Mouse (Mus musculus): ENCODE measurements around the gene Glb1.

Glb1 gene

DNA sequence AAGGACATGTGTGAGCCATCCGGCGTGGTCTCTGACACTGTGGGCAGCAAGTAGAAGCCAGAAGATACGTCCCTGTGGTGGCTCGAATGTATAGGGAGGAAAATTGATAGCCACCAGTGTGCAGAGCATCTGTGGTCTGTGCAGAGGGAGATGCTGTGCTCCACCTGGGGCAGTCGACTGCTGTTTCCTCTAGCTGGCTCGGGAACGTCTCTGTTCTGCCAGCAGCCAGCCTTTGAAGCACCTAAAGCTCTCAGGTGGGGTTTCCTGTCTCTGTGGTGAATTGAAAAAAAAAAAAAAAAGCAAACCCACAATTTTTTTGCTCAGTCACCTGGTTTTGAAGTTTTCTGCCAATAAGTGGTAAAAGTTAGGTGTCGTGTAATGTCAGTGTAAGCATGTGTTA lies 42.5 kb downstream of the Glb1 start:
- no peak for DNase-seq (ENCODE audit: low spot score)

DNA sequence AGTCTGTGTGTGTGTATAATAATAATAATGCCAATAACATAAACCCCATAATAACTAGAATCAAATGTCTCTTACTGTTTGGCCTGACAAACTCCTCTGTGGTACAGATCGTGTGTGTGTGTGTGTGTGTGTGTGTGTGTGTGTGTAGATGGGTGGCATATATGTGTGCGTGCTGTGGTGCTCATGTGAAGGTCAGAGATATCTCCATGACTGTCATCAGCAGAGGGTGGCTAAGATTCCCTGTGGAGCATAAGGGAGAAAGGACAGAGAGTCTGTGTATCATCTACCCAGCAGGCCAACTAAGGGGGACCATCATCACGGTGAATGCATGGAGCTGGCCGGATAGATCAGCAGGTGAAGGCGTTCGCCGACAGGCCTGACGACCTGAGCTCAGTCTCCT lies 46.0 kb downstream of the Glb1 start:
- DNase-seq (ENCODE audit: low spot score): no peak

DNA sequence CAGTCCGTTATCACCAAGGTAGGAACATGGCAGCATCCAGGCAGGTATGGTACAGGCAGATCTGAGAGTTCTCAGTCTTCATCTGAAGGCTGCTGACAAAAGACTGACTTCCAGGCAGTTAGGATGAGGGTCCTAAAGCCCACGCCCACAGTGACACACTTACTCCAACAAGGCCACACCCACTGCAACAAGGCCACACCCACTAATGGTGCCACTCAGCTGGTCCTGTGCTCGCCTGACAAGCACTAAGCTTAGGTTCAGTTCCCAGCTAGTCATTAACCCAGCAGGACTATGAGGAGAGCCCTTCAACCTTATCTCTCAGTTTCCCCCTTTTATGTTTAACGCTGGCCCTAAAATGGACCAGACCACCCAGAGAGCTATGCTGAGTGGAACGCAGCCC lies 47.8 kb downstream of the Glb1 start:
- no peak for DNase-seq (ENCODE audit: low spot score)

DNA sequence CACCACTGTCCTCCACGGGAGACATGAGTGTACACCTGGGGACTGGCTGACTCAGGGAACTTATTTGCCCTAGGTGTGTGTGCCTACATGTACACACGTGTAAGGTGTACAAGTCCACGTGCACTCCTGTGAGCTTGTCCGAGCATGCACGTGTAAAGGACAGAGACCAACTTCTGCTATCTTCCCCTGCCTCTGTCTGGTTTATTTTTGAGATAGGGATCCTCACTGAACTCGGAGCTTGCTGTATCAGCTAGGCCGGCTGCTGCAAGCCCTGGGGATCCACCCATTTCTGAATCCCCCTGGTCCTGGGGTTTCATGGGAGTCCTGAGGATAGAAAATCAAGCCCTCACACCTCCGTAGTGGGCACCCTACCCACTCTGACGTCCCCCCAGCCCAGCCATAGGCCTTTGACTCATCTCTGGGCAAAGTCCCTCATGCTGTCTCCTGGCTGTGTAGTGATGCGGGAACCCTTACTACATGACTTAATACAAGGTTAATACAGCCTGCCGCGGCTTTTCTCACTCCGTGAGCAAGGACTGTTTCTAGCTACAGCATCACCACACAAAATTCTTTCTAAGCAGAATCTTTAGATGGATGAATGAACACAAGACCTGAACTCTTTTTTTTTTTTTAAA lies 48.4 kb downstream of the Glb1 start:
- DNase-seq (ENCODE audit: low spot score): no peak

DNA sequence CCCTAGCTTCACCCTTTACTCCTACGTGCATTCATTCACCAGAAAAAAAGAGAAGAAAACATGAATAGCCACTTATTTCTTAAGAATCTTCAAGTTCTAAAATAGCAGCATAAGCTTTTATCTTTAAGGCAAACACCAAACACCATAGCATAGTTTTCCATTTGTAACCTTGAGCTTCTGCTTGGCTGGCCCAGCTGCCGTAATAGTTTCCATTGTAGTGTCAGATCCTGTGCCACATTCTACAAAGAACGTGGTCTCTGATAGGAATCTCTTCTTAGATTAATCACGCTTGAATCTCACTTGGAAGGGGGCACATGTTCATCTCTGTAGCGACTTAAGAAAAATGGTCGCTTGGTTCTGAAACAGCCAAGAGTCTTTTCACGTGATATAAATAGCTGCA lies 50.7 kb downstream of the Glb1 start:
- DNase-seq (ENCODE audit: low spot score): no peak

DNA sequence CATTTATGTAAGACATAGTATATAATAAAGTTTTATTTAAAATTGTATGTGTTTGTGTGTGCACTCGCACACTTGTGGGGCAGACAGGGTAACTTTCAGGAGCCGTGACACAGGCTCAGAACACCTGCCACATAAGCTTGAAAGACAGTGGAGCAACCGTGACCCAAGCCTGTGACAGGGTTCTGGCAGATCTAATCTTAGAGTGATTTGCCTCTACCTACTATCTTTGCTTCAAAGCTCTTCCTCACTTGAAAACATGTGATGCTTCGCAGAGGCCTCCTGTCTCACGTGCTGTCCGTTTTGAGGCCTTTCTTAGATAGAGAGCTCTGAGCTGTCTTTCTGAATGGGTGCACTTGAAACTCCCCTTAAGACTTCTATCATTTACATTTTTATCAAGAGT lies 51.5 kb downstream of the Glb1 start:
- no peak for DNase-seq (ENCODE audit: low spot score)

DNA sequence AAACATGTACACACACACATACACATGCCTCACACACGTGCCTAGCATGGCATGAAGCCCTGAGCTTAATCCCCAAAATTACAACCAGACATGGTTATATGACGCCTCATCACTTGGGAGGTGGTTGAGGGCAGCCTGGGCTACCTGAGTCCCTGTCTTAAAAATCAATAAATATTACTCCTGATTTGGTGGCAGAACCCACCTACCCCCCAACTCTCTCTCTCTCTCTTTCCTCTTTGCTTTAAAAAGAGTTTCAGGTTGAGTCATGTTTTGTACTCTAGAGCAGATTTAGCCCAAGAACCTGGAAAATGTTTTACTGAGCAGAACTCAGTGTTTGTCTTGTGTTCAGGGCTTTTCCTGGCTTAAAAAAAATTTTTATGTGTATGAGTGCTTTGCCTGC lies 54.5 kb downstream of the Glb1 start:
- DNase-seq (ENCODE audit: low spot score): no peak

DNA sequence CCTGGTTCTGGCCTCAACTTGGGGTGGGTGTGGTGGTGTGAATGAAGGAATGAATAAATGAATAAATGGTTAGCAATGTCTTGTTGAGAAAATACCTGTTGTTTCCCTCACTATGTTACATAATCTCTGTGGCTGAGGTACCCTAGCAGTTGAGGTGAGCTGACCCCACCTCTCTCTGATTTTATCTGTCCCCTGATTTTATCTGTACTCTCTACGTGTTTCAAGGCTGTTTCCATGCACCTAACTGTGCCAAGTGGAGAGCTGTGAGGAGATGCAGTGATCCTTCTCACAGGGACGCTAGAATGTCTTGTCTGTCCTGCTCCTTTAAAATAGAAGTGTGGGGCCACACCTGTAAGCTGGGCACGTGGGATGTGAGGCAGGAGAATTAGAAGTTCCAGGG lies 57.6 kb downstream of the Glb1 start:
- DNase-seq (ENCODE audit: low spot score): no peak

DNA sequence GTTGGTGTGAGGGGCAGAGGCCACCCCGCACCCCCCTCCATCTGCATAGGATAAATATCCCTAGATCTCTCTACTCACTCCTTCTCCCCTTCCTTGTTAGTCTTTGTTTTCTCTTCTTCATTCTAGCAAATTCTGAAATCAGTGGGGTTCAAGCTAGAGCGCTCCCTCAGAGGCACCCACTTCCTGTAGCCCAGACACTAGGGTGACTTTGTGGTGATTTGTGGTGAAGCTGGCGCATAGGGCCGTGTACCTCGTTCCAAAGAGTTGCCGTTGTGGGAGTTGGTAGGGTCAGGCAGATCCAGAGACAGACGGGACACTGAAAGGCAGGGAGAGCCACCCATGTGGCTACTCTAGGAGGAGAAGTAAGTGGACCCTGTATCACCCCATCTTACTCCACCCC lies 61.7 kb downstream of the Glb1 start:
- no peak for DNase-seq (ENCODE audit: low spot score)

DNA sequence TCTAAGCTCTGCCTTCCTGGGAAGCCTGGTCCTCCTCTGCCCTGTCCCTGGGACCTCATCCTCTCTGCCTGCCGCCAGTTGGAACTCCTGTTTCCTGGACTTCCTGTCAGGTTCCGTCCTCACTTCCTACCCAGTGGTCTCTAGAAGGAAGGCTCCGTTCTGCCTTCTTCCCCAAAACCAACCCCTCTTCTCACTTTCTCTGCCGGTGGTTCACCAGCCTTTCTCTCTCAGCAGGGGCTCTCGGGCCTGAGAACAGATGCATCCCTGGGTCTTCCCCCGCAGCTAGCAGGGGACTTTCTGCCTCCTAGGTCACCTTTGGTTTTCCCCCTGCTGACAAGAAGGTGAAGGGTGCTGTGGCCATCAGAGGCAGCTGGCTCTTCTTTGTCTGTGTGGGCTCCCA lies 64.6 kb downstream of the Glb1 start:
- no peak for DNase-seq (ENCODE audit: low spot score)

DNA sequence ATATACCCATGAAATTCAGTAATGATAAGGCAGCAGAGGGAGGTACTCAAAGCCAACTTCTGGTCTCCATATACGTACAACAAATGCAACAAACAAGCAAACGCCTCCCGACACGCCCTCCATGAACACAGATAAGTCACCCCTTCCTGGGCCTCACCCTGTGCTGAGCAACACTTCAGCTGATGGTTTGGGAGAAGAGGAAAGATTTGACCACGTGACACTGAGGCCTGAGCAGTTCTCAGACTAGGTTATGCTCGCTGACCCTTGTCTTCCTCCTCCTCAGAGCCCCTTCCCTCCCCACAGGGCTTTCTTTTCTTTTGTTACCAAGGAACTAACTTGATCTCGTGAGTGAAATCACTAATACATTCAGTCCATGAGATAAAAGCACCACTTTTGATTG lies 66.0 kb downstream of the Glb1 start:
- DNase-seq (ENCODE audit: low spot score): no peak

DNA sequence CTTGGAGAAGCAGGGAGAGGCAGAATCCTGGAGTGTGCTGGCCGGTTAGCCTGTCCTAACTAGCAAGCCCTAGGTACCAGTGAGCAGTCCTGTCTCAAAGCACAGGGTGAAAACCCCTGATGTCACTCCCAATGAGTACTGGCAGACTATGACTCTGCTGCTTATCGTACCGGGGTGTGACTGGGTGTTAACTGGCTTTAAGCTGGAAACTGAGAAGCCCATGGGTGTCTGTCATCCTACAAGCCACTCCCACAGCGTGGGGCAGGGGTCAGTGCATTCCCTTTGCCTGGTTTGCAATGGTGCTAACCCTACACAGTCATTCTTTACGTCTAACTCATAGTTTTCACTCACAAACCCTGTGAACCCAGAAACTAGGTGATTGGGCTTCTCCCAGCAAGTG lies 67.3 kb downstream of the Glb1 start:
- DNase-seq (ENCODE audit: low spot score): no peak

DNA sequence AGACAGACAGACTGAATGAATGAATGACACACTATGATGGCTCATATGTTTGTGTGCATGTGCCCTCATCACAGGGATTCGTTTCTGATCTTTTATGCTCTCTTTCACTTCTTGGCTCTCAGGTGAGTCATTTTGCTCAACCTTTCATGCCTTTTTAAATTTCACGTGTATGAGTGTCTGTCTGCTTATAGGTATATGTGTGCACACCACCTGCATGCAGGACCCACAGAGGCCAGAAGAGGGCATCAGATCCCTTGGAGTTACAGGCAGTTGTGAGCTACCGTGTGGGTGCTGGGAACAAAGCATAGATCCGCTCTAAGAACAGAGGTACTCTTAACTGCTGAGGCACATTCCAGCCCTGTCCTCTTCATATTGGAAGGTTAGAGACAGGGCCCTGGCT lies 67.8 kb downstream of the Glb1 start:
- no peak for DNase-seq (ENCODE audit: low spot score)

DNA sequence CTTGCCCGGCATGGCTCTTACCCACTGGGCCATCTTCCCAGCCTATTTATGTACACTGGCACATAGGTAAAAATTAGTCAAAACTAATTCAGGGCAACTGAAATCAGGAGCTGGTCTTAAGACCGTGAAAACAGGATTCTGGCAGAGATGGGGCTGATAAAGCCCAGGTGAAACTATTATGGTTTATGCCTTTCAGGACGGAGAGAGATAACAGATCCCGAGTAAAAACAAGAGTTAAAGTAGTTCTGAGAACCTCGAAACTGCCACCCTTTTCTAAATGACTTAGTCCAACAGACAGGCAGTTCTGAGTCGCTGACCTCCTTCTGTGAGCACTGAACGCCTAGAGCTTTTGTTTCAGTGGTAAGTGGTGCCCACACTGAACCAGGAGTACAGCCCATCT lies 71.0 kb downstream of the Glb1 start:
- no peak for DNase-seq (ENCODE audit: low spot score)

DNA sequence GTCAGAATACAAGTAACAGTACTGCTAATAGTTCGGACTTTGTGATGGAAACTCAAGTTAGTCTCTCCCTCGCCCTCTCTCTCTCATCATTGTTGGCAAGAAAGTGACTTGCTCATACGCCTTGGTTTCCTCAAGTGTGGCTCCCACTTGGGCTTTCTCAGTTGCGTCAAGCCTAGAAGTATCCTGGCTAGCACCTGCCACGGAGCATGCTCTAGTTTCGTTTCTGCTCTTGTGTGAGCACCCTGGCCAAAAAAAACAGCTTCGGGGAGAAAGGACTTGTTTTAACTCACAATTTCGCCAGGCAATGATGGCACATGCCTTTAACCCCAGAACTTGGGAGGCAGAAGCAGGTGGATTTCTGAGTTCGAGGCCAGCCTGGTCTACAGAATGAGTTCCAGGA lies 76.1 kb downstream of the Glb1 start:
- DNase-seq (ENCODE audit: low spot score): no peak

DNA sequence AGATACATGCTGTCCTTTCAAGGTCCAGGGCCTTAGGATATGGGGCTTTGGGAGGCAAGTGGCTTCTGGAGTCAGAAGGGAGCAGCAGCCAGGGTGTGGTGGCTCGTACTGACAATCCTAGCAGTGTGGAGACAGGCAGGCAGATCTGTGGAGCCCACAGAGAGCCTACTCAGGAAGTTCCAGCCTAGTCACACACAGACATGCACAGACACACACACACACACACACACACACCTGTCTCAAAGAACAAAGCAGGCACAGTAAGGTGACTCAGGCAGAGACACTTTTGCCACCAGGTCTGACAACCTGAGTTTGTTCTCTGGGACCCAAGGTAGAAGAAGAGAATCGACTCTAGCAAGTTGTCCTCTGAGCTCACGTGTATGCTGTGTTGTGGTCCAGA lies 80.1 kb downstream of the Glb1 start:
- DNase-seq (ENCODE audit: low spot score): no peak

DNA sequence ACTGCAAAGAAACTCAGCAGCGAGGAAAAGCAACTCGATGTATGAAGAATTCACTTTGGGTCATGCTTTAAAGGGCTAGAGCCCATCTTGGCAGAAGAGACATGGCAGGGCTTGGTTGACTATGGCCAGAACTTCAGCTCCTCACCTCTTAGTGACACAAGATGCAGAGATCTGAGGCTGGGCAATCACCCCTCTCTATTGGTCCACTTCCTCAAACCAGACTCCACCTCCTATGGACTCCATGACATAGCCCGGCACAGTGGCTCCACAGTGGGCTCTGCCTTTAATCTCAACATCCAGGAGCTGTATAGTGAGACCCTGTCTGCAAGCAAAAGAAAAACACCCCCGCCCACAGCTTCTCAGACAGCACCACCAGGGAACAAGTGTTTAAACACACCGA lies 83.9 kb downstream of the Glb1 start:
- DNase-seq (ENCODE audit: low spot score): no peak

DNA sequence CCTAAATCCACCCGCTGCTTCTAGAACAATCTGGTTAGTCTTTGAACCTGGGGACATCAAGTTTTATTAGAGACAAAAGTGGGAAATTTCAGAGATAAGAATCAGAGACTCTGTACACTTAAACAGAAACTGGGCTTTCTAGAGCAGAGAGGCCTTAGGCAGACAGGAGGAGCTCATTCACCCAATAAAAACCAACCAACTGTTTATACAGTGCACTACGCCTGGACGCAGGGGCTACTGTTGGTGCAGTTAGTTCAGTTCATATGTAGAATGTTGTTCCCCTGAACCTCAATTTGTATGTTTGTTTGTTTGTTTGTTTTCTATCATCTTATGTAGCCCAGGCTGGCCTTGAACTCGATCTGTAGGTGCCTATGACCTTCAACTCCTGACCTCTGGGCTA lies 85.9 kb downstream of the Glb1 start:
- DNase-seq (ENCODE audit: low spot score): no peak

DNA sequence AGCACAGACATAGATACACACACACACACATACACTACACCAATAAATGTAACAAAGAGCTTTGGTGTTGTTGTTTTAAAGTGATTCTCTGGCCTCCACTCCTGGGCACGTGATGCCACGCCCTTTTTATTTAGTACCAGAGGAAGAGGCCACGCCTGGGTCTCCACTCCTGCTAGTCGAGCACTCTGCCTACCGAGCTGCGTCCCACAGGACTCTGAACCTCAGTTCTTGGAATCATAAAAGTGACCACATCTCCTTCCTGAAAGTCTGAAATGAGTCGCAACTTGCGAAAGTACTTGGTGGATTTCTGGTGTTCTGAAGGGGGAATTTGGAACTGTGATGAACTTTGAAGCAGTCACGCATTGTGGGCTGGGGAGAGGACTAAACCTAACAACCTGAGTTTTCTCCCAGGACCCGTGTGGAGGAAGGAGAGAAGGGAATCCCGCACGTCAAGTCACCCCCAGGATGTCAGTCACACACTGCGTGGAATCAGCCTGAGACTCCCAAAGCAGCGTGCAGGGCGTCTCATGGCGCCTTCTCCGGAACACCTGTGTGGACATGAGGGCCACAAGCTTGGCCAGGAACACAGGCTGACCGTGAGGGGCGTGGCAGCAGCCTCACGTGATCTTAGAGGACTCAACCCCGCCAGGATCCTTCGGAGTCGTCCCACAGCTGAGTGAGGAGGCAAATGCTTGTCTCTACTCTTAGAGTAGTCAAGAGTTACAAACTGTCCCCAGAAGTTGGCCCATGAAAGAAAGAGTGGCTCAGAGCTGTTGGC lies 86.8 kb downstream of the Glb1 start:
- no peak for DNase-seq (ENCODE audit: low spot score)

DNA sequence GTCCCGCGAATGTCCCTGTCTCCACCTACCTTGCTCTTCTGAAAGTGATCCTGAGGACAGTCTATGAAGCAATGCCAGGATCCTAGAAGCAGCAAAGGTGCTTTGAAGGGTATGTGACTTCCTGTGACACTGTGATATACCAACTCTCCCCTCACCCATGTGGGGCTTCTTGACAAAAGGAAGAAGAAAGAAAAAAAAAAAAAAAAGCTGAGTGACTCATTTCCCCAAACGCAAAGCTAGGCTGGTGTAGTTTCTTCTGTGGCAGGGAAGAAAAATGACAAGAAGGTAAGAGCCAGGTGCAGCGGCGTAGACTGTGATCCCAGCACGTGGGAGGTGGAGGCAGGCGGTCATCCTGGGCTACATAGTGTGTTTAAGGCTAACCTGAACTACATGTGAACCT lies 95.6 kb downstream of the Glb1 start:
- no peak for DNase-seq (ENCODE audit: low spot score)

DNA sequence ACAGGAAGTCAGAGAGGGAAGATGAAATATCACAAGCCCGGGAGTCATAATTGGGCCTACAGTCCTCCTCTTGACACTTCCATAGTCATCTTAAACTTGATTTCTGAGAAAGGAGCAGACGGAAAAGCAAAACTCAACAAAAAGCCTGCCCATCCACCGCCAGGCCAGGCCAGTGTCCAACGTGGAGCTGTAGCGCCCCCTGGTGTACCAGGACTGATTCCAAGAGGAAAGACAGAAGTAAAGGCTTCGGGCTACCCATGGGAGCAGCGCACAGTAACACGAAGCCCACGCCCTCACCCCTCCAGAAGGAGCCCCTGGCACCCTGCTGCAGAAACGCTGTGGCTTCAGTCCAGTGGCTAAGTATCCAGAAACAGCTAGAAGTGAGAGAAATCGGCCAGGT lies 97.3 kb downstream of the Glb1 start:
- DNase-seq (ENCODE audit: low spot score): peak; percentile 52

DNA sequence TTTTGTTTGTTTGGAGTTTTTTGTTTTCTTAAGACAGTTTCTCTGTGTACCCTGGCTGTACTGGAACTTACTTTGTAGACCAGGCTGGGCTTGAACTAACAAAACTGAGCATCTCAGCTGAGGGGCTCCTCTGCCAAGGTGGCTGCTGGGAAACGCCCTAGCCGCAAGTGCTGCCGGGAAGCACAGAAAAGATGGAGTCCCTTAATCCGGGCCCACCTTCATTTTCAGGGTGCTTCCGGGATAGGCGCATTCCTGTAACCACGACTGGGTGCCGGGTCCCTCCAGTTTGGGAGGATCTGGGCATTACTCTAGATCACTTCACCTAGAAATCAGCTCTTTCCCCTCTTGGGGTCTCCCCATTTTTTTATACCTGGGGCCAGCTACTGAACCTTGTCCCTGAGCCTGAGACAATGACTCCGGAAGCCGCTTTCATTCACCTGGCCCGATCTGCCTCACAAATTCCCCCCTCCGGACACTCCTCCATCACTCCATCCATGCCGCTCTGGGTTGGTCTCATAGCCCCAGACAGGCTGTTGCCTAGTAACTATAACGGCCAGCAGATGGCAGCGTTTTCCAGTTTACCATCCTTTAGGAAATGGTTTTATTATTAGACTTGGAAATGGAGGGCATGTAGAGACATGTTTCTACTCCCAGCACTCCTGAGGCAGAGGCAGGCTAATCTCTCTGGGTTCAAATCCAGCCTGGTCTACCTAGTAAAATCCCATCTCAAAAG lies 99.1 kb downstream of the Glb1 start:
- no peak for DNase-seq (ENCODE audit: low spot score)

DNA sequence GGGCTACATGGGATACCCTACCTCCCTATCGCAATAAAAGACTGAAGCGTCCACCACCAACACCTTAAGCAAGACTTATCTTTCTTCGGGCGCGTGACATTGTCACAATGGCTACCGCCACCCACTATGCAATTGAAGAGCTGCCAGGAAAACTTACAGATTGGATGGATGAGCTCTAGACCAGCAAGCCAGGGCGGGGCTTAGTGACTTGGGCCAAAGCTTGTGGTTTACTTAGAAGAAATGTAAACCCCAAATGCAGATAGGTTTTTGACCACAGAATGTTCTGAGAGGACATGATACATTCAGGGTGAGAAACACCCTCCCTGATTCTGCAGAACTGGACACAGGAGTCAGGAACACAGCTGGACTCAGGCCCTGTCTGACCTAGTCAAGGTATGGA lies 100.2 kb downstream of the Glb1 start:
- no peak for DNase-seq (ENCODE audit: low spot score)

DNA sequence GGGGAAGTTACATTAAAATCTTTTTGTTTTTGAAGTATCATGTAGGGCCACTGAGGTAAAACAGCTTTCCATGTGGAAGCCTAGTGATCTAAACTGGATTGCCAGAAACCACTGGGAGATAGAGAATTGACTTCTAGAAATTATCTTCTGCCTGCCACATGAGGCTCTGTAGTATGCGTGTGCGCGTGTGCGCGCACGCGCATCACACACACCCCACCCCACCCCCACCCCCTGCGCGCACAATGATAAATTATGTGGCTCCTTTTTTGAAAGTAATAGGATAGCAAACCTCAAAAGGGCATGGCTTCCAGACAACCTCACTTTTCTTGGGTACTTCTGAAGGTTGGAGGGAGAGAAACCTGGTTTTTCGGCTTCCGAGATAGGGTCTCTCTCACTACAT lies 101.0 kb downstream of the Glb1 start:
- no peak for DNase-seq (ENCODE audit: low spot score)

All from ovary, adult 18-20 months (tissue).